9 mouse cellular contexts compared by ENCODE assay signal in the genomic region with DNA sequence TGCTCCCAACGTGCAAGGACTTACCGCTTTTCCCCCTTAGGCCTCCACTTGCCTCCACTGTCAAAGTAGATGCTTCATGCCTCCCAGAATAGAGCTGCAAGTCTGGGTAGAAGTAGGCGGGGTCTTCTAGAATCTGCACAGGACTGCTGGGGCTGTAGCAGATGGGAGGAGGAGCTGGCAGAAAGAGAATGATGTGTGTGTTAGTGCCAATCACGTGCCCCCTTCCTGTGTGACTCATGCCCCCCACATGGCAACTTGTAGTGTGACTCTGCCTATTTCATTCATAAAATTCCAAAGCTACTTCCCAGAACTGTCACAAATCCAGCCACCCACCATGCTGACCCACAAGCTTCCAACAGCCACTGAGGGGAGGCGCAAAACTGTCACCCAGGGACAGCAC. TPM values are rescaled to one million over a fixed set of nuclear protein-coding genes. Genes with fewer than 3 reads are reported as not detected.
DNase-seq lines count a peak whose midpoint lies in the region; TF ChIP-seq lines count a peak whose summit lies in the region.
"Had no signal": no experiment of that assay in that cellular context is flagged by ENCODE, and none has a peak within 500 bp of the region (broad histone marks: within the 10 kb centered on the region; RNA-seq: fewer than 3 reads in every experiment).

No protein-coding gene starts in this region.

- no peaks in the 10 kb centered on the region for H3K27me3 ChIP-seq in heart, embryonic 10.5 days (ENCODE audit: insufficient read depth, poor library complexity, severe bottlenecking)
- H3K27me3 ChIP-seq in kidney, adult 2 months (replicated peaks; ENCODE audit: control insufficient read depth, insufficient read depth, low read length), result no peaks in the 10 kb centered on the region

- WGBS in heart, embryonic 10.5 days, result 55% methylated on average over 5 of the region's 5 CpGs
- WGBS in kidney, adult 2 months, result 80% methylated on average over 5 of the region's 5 CpGs

- no peaks in the 10 kb centered on the region for H3K9me3 ChIP-seq in heart, embryonic 10.5 days

- no peak overlapping the region for H3K4me3 ChIP-seq in heart, embryonic 10.5 days
- no peak overlapping the region for H3K4me3 ChIP-seq in kidney, adult 2 months (ENCODE audit: insufficient read depth, low read depth, low read length)

- peaks cover 40% of the 10 kb centered on the region for H3K4me1 ChIP-seq in heart, embryonic 10.5 days
- H3K4me1 ChIP-seq in kidney, adult 2 months (ENCODE audit: control insufficient read depth, insufficient read depth, low read length), result no peaks in the 10 kb centered on the region

- intact Hi-C loops in heart, postnatal 14 days (cut with DNase I), result no loop called here

- peaks cover 53% of the 10 kb centered on the region for H3K36me3 ChIP-seq in heart, embryonic 10.5 days
- H3K36me3 ChIP-seq in kidney, adult 2 months (ENCODE audit: control insufficient read depth, insufficient read depth, low read length), result no peaks in the 10 kb centered on the region

- DNase-seq in heart, embryonic 10.5 days (ENCODE audit: low spot score), result no peak
- DNase-seq in heart, postnatal 14 days, result no peak
- DNase-seq in right cerebral cortex, adult 18-20 months, result peak; percentile 75
- no peak for DNase-seq in right cerebral cortex, postnatal 4 days
- peak; percentile 24 to 44 for DNase-seq in layer of hippocampus, postnatal 10 days (ENCODE audit: low spot score in 2 of 2)
- DNase-seq in ovary, adult 18-20 months (ENCODE audit: low spot score), result no peak
- no peak for DNase-seq in kidney, adult 2 months
- no peak for DNase-seq in gastrocnemius, adult 8-10 months (ENCODE audit: low spot score in 2 of 2)
- DNase-seq: lung, adult 2 months had no signal

- no peak for TF ChIP-seq POLR2A in kidney, adult 2 months (IDR thresholded peaks at IDR 0.05; ENCODE audit: low read depth, low read length)

- H3K27ac ChIP-seq in heart, embryonic 10.5 days, result peak overlapping the region; percentile 71
- no peak overlapping the region for H3K27ac ChIP-seq in kidney, adult 2 months (ENCODE audit: insufficient read depth, low read depth, low read length)

- no peak for TF ChIP-seq CTCF in kidney, adult 2 months (conservative IDR thresholded peaks at IDR 0.05; ENCODE audit: insufficient read depth, insufficient read length, low read depth, low read length)

RNA-seq across cellular contexts. Expression of a gene that starts 48.4 kb away (rescaled TPM):
- 16.8 and 18.6 TPM in 2 replicates for polyA plus RNA-seq in heart, embryonic 10.5 days (2016; fragmentation: Nextera tagmentation; extraction: Ambion mirVana)
- 10 to 100 TPM; 54.1 to 55.8 TPM for total RNA-seq in heart, postnatal 14 days (2021)
- total RNA-seq in layer of hippocampus, postnatal 10 days (2021), result 10 to 100 TPM; 16.3 to 20.0 TPM
- polyA plus RNA-seq in kidney, adult 2 months (2012; rRNA removed), result 15.5 and 19.4 TPM in 2 replicates
- 100 to 1,000 TPM; 324 to 412 (median 352) TPM for total RNA-seq in gastrocnemius, adult 8-10 months (2022)

Comparison
In these comparisons a context has a peak if more than half of its experiments do, and no peak if none do; other contexts are left out.
1. DNase-seq: peak in right cerebral cortex, adult 18-20 months (single experiment) and layer of hippocampus, postnatal 10 days (2 of 2); none in heart, embryonic 10.5 days (single experiment), heart, postnatal 14 days (0 of 2), right cerebral cortex, postnatal 4 days (single experiment), ovary, adult 18-20 months (single experiment), kidney, adult 2 months (single experiment) and gastrocnemius, adult 8-10 months (0 of 2).
2. RNA of a gene that starts 48.4 kb away (total RNA-seq): 324 to 412 TPM in gastrocnemius, adult 8-10 months; 54.1 to 55.8 TPM in heart, postnatal 14 days and 16.3 to 20.0 TPM in layer of hippocampus, postnatal 10 days; every median in the first group is over 4 times any median in the second.